Mouse (Mus musculus): ENCODE data around the gene 1700001K19Rik. TPM values are rescaled to one million over a fixed set of nuclear protein-coding genes. Genes with fewer than 3 reads are reported as not detected.
"Not testable (repeated sequence)": the region's sequence is repeated elsewhere in the genome, so short reads cannot be mapped to it uniquely, and the experiment has no call there.

Gene 1700001K19Rik
- total and polyA plus RNA-seq, 3 experiments, result not detected

DNA sequence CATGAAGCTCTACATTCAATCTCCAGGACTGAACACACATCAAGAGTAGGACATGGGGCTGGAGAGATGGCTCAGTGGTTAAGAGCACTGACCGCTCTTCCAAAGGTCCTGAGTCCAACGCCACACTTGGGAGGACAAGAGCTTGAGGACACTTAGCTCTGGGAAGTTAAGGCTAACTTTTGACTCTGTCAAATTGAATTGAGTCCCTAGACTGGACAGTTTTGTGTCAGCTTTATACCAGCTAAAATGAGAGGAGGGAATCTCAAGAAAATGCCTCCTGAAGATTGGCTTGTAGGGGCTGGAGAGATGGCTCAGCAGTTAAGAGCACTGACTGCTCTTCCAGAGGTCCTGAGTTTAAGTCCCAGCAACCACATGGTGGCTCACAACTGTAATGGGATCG, 6.5 kb upstream of the 1700001K19Rik start:
- H3K4me2 ChIP-seq (ENCODE audit: insufficient read depth, low read depth, poor library complexity, severe bottlenecking); H3K4me3 ChIP-seq (replicated peaks in 1 of 3; ENCODE audit: low read depth in 2 of 3, low read length in 2 of 3, poor library complexity in 1 of 3); H3K9me3 ChIP-seq (replicated peaks; ENCODE audit: low read length); dilution Hi-C loops (cut with MboI; ENCODE audit: extremely low pct_ligation_motif_present, extremely low pct_unique_long_range_greater_than_20kb, low sequenced_read_pairs); H3K9ac ChIP-seq (ENCODE audit: insufficient read depth, low read depth); in situ Hi-C loops (cut with MboI; ENCODE audit: low pct_ligation_motif_present, low pct_unique_long_range_greater_than_20kb, low sequenced_read_pairs); H3K27ac ChIP-seq (ENCODE audit: insufficient read depth, low read depth); DNase-seq (ENCODE audit: extremely low read depth); H3K27me3 ChIP-seq (replicated peaks): not testable (repeated sequence)
- TF ChIP-seq POLR2AphosphoS2 (IDR thresholded peaks at IDR 0.05; ENCODE audit: low read depth, low read length) (peak; percentile 63; the same call in 1 of the 2 replicates), CHD2 (IDR thresholded peaks at IDR 0.05; ENCODE audit: low read length) (peak; percentile 3; the same call in 1 of the 2 replicates)
- Histone ChIP-seq H3K4me1 (ENCODE audit: control insufficient read depth in 1 of 2, insufficient read depth in 2 of 2) (peaks cover 0 to 14% of the 10 kb centered on the region in 2 experiments; a peak in 2 of 4 replicates), H3K36me3 (replicated peaks in 1 of 2; ENCODE audit: control insufficient read depth in 1 of 2, insufficient read depth in 1 of 2, low read length in 1 of 2) (peaks cover 33 to 77% of the 10 kb centered on the region in 2 experiments), H3K79me2 (replicated peaks; ENCODE audit: control insufficient read depth, extremely low read depth, insufficient read depth, poor library complexity, severe bottlenecking) (peaks cover 12% of the 10 kb centered on the region)

DNA sequence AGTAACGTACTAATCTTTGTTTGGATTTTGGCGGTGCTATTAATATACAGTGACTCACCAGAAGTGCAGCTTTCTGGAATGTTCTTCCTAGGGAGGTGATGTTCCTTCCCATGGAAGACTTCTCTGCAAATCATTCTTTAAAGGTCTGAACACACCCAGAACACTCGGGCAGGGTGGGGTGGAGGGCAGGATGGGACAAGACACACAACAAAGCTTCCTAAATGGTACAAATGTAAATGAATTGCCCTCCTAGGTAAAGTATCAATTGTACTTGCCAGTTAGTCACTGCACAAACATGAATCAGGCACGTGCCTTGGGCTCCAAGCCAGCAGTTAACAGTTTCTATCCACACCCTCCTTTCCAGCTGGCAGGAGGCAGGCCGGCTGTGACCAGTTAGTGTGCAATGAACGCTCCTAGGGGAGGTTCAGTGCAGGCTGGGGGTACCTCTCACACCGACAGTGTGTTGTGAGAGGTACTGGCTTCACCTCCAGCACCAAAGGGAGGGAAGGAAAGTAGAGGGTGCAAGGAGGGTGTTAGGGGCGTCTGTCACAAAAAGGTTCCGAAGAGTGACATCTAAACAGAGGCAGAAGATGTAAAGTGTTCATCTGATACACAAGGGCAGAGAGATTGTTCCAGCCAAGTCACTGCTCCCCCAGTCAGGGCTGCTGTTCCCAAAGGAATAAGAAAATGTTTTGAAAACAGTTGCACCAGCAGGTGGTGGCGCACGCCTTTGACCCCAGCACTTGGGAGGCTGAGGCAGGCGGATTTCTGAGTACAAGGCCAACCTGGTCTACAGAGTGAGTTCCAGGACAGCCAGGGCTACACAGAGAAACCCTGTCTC, 5.7 kb upstream of the 1700001K19Rik start:
- peaks cover 6% of the 10 kb centered on the region for H3K79me2 ChIP-seq (replicated peaks; ENCODE audit: control insufficient read depth, extremely low read depth, insufficient read depth, poor library complexity, severe bottlenecking)
- TF ChIP-seq SMC3 (IDR thresholded peaks at IDR 0.05; ENCODE audit: low read depth, low read length) (no peak), RCOR1 (conservative IDR thresholded peaks at IDR 0.05; ENCODE audit: low read depth, low read length) (no peak), MAZ (IDR thresholded peaks at IDR 0.05; ENCODE audit: low read depth, low read length) (no peak), MAFK (IDR thresholded peaks at IDR 0.05; ENCODE audit: insufficient replicate concordance, low read length) (no peak), GABPA (IDR thresholded peaks at IDR 0.05; ENCODE audit: insufficient replicate concordance, low read depth, low read length) (no peak), ZMIZ1 (IDR thresholded peaks at IDR 0.05; ENCODE audit: low read depth, low read length) (peak; percentile 68; the same call in 1 of the 2 replicates), POLR2A (IDR thresholded peaks at IDR 0.05; ENCODE audit: low read depth, low read length) (no peak)
- no peak for DNase-seq (ENCODE audit: extremely low read depth)
- dilution Hi-C loops (cut with MboI; ENCODE audit: extremely low pct_ligation_motif_present, extremely low pct_unique_long_range_greater_than_20kb, low sequenced_read_pairs), result no loop called here
- H3K27ac ChIP-seq (ENCODE audit: insufficient read depth, low read depth), result no peak overlapping the region
- H3K36me3 ChIP-seq (replicated peaks in 1 of 2; ENCODE audit: control insufficient read depth in 1 of 2, insufficient read depth in 1 of 2, low read length in 1 of 2), result peaks cover 31 to 72% of the 10 kb centered on the region in 2 experiments
- no peak overlapping the region for H3K4me2 ChIP-seq (ENCODE audit: insufficient read depth, low read depth, poor library complexity, severe bottlenecking)
- no peak overlapping the region for H3K9ac ChIP-seq (ENCODE audit: insufficient read depth, low read depth)
- H3K4me3 ChIP-seq (replicated peaks in 1 of 3; ENCODE audit: low read depth in 2 of 3, low read length in 2 of 3, poor library complexity in 1 of 3), result no peak overlapping the region
- peaks cover 0 to 12% of the 10 kb centered on the region in 2 experiments; a peak in 2 of 4 replicates for H3K4me1 ChIP-seq (ENCODE audit: control insufficient read depth in 1 of 2, insufficient read depth in 2 of 2)
- no peaks in the 10 kb centered on the region for H3K27me3 ChIP-seq (replicated peaks)
- no peaks in the 10 kb centered on the region for H3K9me3 ChIP-seq (replicated peaks; ENCODE audit: low read length)
- in situ Hi-C loops (cut with MboI; ENCODE audit: low pct_ligation_motif_present, low pct_unique_long_range_greater_than_20kb, low sequenced_read_pairs), result no loop called here

DNA sequence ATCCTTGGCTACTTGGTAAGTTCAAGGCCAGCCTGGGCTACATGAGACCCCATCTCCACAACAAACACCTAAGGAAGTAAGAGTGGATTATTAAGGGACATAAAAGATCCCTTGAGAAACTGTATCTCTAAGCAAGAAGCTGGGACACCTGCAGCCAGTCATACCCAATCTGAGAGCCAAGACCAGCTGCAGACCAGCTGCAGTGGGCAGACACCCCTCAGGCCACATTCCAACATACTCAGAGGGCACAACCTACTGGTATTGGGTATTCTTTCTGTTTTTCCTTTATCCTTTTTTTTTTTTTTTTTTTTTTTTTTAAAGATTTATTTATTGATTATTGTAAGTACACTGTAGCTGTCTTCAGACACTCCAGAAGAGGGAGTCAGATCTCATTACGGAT, 1.2 kb upstream of the 1700001K19Rik start:
- Histone ChIP-seq H3K79me2 (replicated peaks; ENCODE audit: control insufficient read depth, extremely low read depth, insufficient read depth, poor library complexity, severe bottlenecking) (no peaks in the 10 kb centered on the region), H3K4me1 (ENCODE audit: control insufficient read depth in 1 of 2, insufficient read depth in 2 of 2) (peaks cover 4 to 22% of the 10 kb centered on the region in 2 experiments), H3K27ac (ENCODE audit: insufficient read depth, low read depth) (no peak overlapping the region), H3K36me3 (replicated peaks in 1 of 2; ENCODE audit: control insufficient read depth in 1 of 2, insufficient read depth in 1 of 2, low read length in 1 of 2) (peaks cover 5 to 38% of the 10 kb centered on the region in 2 experiments), H3K27me3 (replicated peaks) (no peaks in the 10 kb centered on the region), H3K4me3 (replicated peaks in 1 of 3; ENCODE audit: low read depth in 2 of 3, low read length in 2 of 3, poor library complexity in 1 of 3) (no peak overlapping the region), H3K4me2 (ENCODE audit: insufficient read depth, low read depth, poor library complexity, severe bottlenecking) (no peak overlapping the region), H3K9me3 (replicated peaks; ENCODE audit: low read length) (no peaks in the 10 kb centered on the region), H3K9ac (ENCODE audit: insufficient read depth, low read depth) (no peak overlapping the region)
- dilution Hi-C loops (cut with MboI; ENCODE audit: extremely low pct_ligation_motif_present, extremely low pct_unique_long_range_greater_than_20kb, low sequenced_read_pairs) (no loop called here), in situ Hi-C loops (cut with MboI; ENCODE audit: low pct_ligation_motif_present, low pct_unique_long_range_greater_than_20kb, low sequenced_read_pairs) (no loop called here)
- TF ChIP-seq MAFK (IDR thresholded peaks at IDR 0.05; ENCODE audit: insufficient replicate concordance, low read length) (no peak), MYC (IDR thresholded peaks at IDR 0.05; ENCODE audit: low read depth, low read length) (no peak), PAX5 (IDR thresholded peaks at IDR 0.05; ENCODE audit: low read length) (no peak), RCOR1 (conservative IDR thresholded peaks at IDR 0.05; ENCODE audit: low read depth, low read length) (no peak), HCFC1 (IDR thresholded peaks at IDR 0.05; ENCODE audit: low read depth, low read length) (no peak)
- no peak for DNase-seq (ENCODE audit: extremely low read depth)

All from CH12.LX (cell line).